Mouse (Mus musculus) liver, adult 2 months (tissue): ENCODE measurements around the gene Aes. TPM values are rescaled to one million over a fixed set of nuclear protein-coding genes. Genes with fewer than 3 reads are reported as not detected.

ENCODE experiments used
- DNase-seq: peaks from one replicate; pipeline ENCODE4 v3.0.0-alpha.2; 2011; ENCODE audit warnings: low read depth, low spot score; ENCODE audit errors: extremely low read depth
- H3K27ac ChIP-seq: fragments of 200-500 bp; replicated peaks from 2 replicates; pipeline ENCODE4 v1.5.1; 2012; ENCODE audit warnings: low read depth, mild to moderate bottlenecking, control low read depth, inconsistent platforms, low read length; ENCODE audit not compliant: insufficient read depth
- H3K27me3 ChIP-seq: fragments of 200-500 bp; 2 replicates; pipeline ENCODE4 v1.6.1; 2012; ENCODE audit warnings: mild to moderate bottlenecking, moderate library complexity, low read length, inconsistent platforms; ENCODE audit not compliant: control insufficient read depth, insufficient read depth
- H3K36me3 ChIP-seq: fragments of 200-500 bp; 2 replicates; pipeline ENCODE4 v1.6.1; 2012; ENCODE audit warnings: low read length, inconsistent platforms; ENCODE audit not compliant: control insufficient read depth, insufficient read depth
- H3K4me1 ChIP-seq: fragments of 200-500 bp; 2 replicates; pipeline ENCODE4 v1.6.1; 2011; ENCODE audit warnings: low read length; ENCODE audit not compliant: control insufficient read depth, insufficient read depth
- H3K4me3 ChIP-seq: fragments of 200-500 bp; 2 replicates; pipeline ENCODE4 v1.5.1; 2011; ENCODE audit warnings: low read depth, mild to moderate bottlenecking, control low read depth, low read length, moderate library complexity; ENCODE audit not compliant: insufficient read depth
- H3K79me2 ChIP-seq: fragments of 200-500 bp; 2 replicates; pipeline ENCODE4 v1.6.1; 2012; ENCODE audit warnings: inconsistent platforms, mild to moderate bottlenecking, low read length, moderate library complexity; ENCODE audit not compliant: control insufficient read depth, insufficient read depth
- H3K9ac ChIP-seq: fragments of 200-500 bp; 2 replicates; pipeline ENCODE4 v1.6.1; 2012; ENCODE audit warnings: low read depth, mild to moderate bottlenecking, control low read depth, inconsistent platforms, low read length
- CTCF ChIP-seq: fragments of 200-500 bp; IDR thresholded peaks from 2 replicates; pipeline ENCODE4 v1.5.1; 2011; ENCODE audit warnings: low read depth, low read length, control low read depth
- POLR2A ChIP-seq: fragments of 200-500 bp; IDR thresholded peaks from 2 replicates; pipeline ENCODE4 v1.6.1; 2011; ENCODE audit warnings: low read length, control low read depth; ENCODE audit not compliant: insufficient read depth; ENCODE audit errors: extremely low read depth
- WGBS: fragments of 180-500 bp; shearing (Covaris S2); methylation state at CpG from one replicate; pipeline ENCODE4 v1.1.7; 2018; 5-methylcytosine and 5-hydroxymethylcytosine counted together
- polyA plus RNA-seq: library from polyadenylated mRNA; depleted of rRNA; stranded (reverse); fragments of >200 nt; gene quantifications from 2 replicates; pipeline ENCODE4 v1.2.3, GENCODE M21; 2012
- total RNA-seq: library from RNA; depleted of rRNA; stranded (reverse); fragments of >200 nt; gene quantifications from 2 replicates; pipeline ENCODE4 v1.2.3, GENCODE M21; 2014

The Aes gene
- total and polyA plus RNA-seq, 2 experiments: 200 to 1,785 TPM

DNA sequence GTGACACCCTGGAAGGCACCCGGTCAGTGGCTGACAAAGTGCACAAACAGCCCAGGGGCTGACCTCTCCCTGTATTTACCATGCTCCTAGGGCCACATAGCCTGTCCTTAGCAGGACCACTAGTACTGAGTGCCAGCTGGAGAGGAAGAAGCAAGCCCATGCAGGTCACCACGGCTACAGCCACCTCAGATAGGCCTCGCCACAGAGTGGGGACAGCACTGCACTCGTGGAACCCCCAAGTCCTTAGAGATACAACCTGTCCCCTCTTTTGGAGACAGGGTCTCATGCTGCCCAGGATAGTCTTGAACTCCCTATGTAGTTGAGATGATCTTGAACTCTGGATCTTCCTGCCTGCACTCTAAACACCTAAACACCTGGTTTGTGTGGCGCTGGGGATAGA, 17.9 kb upstream of the Aes start:
- 30% methylated on average over 5 of the region's 5 CpGs for WGBS
- peak overlapping the region; percentile 41 for H3K9ac ChIP-seq
- DNase-seq: no peak
- H3K4me1 ChIP-seq: peaks cover 34% of the 10 kb centered on the region
- no peak overlapping the region for H3K4me3 ChIP-seq
- no peaks in the 10 kb centered on the region for H3K27me3 ChIP-seq
- peak overlapping the region; percentile 52 for H3K27ac ChIP-seq
- TF ChIP-seq CTCF (no peak), POLR2A (no peak)
- peaks cover 74% of the 10 kb centered on the region for H3K79me2 ChIP-seq
- no peaks in the 10 kb centered on the region for H3K36me3 ChIP-seq

DNA sequence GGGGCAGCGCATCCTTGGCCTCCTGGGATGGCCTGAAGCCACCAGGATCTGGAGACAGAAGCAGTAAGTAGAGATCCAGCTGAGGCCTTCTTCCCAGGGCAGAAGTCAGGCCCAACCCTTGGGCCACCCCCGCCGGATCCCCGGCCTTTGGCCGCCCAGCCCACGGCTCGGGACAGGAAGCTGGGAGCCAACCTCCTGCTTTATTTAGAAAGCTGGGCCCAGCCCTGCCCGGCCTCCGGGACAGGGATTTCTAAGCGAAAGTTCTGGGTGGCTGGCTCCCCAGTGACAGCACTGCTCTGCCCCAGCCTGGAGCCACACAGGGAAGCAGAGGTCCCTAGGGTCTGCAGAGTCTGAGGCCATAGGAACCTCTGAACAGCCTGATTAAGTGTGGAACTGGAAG, 17.5 kb upstream of the Aes start:
- Histone ChIP-seq H3K27me3 (no peaks in the 10 kb centered on the region), H3K27ac (peak overlapping the region; percentile 78), H3K36me3 (no peaks in the 10 kb centered on the region), H3K4me1 (peaks cover 34% of the 10 kb centered on the region), H3K9ac (peak overlapping the region; percentile 70), H3K79me2 (peaks cover 73% of the 10 kb centered on the region), H3K4me3 (peak overlapping the region; percentile 14; the same call in 1 of the 2 replicates)
- DNase-seq: peak; percentile 61
- TF ChIP-seq CTCF (no peak), POLR2A (no peak)
- WGBS: 8% methylated on average over 10 of the region's 10 CpGs

DNA sequence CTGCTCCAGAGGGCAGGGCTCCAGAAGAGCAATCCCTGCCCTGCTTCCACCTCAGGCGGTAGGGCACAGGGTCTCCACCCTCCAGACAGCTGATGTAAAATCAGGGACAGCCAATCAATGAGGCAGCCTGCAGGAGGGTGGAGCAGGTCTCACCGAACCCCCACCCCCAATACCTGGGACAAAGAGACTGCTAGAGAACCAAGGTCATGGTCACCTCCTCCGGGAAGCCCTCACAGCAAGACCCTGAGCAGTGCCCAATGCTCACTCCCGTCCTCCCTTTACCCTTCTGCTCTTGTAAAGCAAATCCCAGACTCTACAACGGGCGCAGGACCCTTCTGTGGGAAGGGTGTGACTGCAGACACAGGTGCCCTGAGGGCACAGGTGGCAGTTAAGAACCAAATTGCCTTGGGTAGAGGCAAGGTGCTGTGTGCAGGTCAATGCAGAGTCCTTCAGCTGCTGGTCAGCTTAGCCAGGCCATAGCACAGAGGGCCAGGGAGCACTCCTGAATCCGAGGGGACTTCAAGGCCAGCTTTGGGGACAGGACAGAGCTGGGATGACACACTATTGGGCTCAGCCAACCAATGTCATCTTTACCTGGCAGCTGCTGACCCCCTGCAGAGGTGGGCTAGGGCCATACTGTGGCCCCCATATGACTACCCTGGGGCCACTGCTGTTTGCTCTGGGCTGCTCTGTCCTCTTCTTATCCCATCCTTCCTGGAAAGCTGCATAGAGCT, 16.4 kb upstream of the Aes start:
- WGBS: 39% methylated on average over 7 of the region's 7 CpGs
- Histone ChIP-seq H3K9ac (peak overlapping the region; percentile 81), H3K36me3 (no peaks in the 10 kb centered on the region), H3K4me3 (no peak overlapping the region), H3K27ac (peak overlapping the region; percentile 78), H3K79me2 (peaks cover 65% of the 10 kb centered on the region), H3K27me3 (no peaks in the 10 kb centered on the region), H3K4me1 (peaks cover 34% of the 10 kb centered on the region)
- DNase-seq: no peak
- TF ChIP-seq POLR2A: no peak
- TF ChIP-seq CTCF: no peak

GRCm38 (mm10) chr10:81543633-81544032, 15.7 kb upstream of the Aes start:
- DNase-seq: no peak
- peak overlapping the region; percentile 13; the same call in 1 of the 2 replicates for H3K27ac ChIP-seq
- no peaks in the 10 kb centered on the region for H3K36me3 ChIP-seq
- WGBS: 71% methylated on average over 1 of the region's 1 CpGs
- no peaks in the 10 kb centered on the region for H3K27me3 ChIP-seq
- peak overlapping the region; percentile 72; the same call in 1 of the 2 replicates for H3K4me3 ChIP-seq
- H3K4me1 ChIP-seq: peaks cover 34% of the 10 kb centered on the region
- peaks cover 60% of the 10 kb centered on the region for H3K79me2 ChIP-seq
- TF ChIP-seq POLR2A: no peak
- TF ChIP-seq CTCF: no peak
- H3K9ac ChIP-seq: peak overlapping the region; percentile 81

GRCm38 (mm10) chr10:81544296-81545160, 14.8 kb upstream of the Aes start:
- under 1% methylated on average over 93 of the region's 93 CpGs for WGBS
- H3K27me3 ChIP-seq: no peaks in the 10 kb centered on the region
- peaks cover 51% of the 10 kb centered on the region for H3K79me2 ChIP-seq
- H3K9ac ChIP-seq: peak overlapping the region; percentile 81
- TF ChIP-seq POLR2A: 0 out of 2 replicates have a peak, but pooled peaks have one; percentile 37
- TF ChIP-seq CTCF: no peak
- peaks cover 34% of the 10 kb centered on the region for H3K4me1 ChIP-seq
- no peaks in the 10 kb centered on the region for H3K36me3 ChIP-seq
- peak overlapping the region; percentile 72 for H3K4me3 ChIP-seq
- peak overlapping the region; percentile 53 for H3K27ac ChIP-seq
- DNase-seq: no peak
